Mouse (Mus musculus) neural tube, embryonic 11.5 days (tissue): ENCODE data around the gene Coq5. TPM values are rescaled to one million over a fixed set of nuclear protein-coding genes. Genes with fewer than 3 reads are reported as not detected.

ENCODE experiments used
- ATAC-seq: fragments of 200-750 bp; cut with Nextera tagmentation; 2 replicates; pipeline ENCODE4 v1.8.0; 2017; ENCODE audit warnings: moderate number of reproducible peaks, mild to moderate bottlenecking, moderate TSS enrichment, moderate library complexity; ENCODE audit not compliant: insufficient read depth, low FRiP score, low TSS enrichment
- DNase-seq: peaks from one replicate; pipeline ENCODE4 v3.0.0-alpha.2; 2015; ENCODE audit warnings: low spot score
- H3K27ac ChIP-seq: fragments of 300-500 bp; sonication (generic); 2 replicates; pipeline ENCODE4 v1.5.1; 2014; ENCODE audit warnings: low read depth, mild to moderate bottlenecking, low read length
- H3K27me3 ChIP-seq: fragments of 300-500 bp; sonication (generic); 2 replicates; pipeline ENCODE4 v1.6.1; 2014; ENCODE audit warnings: mild to moderate bottlenecking, low read length, mixed read lengths; ENCODE audit not compliant: control insufficient read depth, insufficient read depth
- H3K36me3 ChIP-seq: fragments of 300-500 bp; sonication (generic); 2 replicates; pipeline ENCODE4 v1.6.1; 2014; ENCODE audit warnings: mild to moderate bottlenecking, low read length, moderate library complexity, mixed read lengths; ENCODE audit not compliant: control insufficient read depth, insufficient read depth
- H3K4me1 ChIP-seq: fragments of 300-500 bp; sonication (generic); 2 replicates; pipeline ENCODE4 v1.6.1; 2014; ENCODE audit warnings: low read length, mixed read lengths; ENCODE audit not compliant: control insufficient read depth, insufficient read depth
- H3K4me2 ChIP-seq: fragments of 300-500 bp; sonication (generic); 2 replicates; pipeline ENCODE4 v1.6.1; 2014; ENCODE audit warnings: low read depth, mild to moderate bottlenecking, moderate library complexity
- H3K4me3 ChIP-seq: fragments of 300-500 bp; sonication (generic); 2 replicates; pipeline ENCODE4 v1.5.1; 2014; ENCODE audit warnings: low read depth, low read length
- H3K9ac ChIP-seq: fragments of 300-500 bp; sonication (generic); 2 replicates; pipeline ENCODE4 v1.6.1; 2014; ENCODE audit warnings: mild to moderate bottlenecking, low read length
- H3K9me3 ChIP-seq: fragments of 300-500 bp; sonication (generic); 2 replicates; pipeline ENCODE4 v1.6.1; 2016; ENCODE audit warnings: low read length; ENCODE audit not compliant: control insufficient read depth
- WGBS: fragments of 180-500 bp; shearing (Covaris S2); extraction: QIAGEN DNeasy Blood & Tissue Kit; methylation state at CpG from one replicate; pipeline ENCODE4 v1.1.7; 2014; 5-methylcytosine and 5-hydroxymethylcytosine counted together
- polyA plus RNA-seq: library from polyadenylated mRNA; unstranded; fragments of >200 nt; fragmentation: Nextera tagmentation; extraction: Ambion mirVana; gene quantifications from 2 replicates; pipeline ENCODE4 v1.2.1, GENCODE M21; 2014

The Coq5 gene
- 58.5 and 61.0 TPM in 2 replicates for polyA plus RNA-seq

DNA sequence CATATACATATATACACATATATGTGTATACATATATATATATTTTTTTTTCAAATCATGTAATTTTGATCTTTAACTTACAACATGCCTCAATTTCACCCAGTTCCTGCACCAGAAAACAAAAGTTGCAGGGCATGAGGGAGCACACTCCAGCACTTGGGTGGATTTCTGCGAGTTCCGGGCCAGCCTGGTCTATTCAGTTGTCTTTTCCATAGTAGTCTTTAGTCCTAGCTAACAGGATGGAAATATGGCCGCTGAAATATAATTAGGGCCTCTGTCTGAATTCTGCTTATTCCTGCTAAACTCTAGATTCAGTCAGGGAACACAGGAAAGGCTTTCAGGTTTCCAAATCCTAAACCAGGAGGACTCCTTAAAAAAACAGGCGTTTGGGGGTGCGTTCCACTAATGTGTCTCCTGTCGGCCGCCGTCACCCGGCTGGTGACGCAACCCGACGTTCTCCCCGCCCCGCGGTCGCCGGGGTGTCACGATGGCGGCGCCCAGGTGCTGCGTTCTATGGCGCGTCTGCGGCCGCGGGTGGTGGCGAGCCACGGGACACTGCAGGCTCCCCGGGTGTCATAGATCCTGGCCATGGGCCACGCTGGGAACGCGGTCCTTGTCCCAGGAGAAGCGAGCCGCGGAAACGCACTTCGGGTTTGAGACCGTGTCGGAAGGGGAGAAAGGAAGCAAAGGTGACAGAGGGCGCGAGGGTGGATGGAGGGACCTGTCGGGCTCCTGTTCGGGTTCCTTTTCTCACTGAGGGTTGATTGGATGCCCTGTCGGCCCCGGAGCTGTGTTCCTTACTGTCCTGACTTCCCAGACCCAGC is at the start of gene Coq5:
TSS of gene Coq5 (plus strand) at position 441 of the 824 bp plus-strand sequence.
- Histone ChIP-seq H3K4me2 (peak within 1 kb of the TSS; percentile 82), H3K4me1 (peaks cover 4% of the 10 kb centered on the region), H3K9ac (peak within 1 kb of the TSS; percentile 61), H3K36me3 (peaks cover under 1% of the 10 kb centered on the region), H3K27ac (no peak within 1 kb of the TSS), H3K9me3 (no peaks in the 10 kb centered on the region), H3K4me3 (peak within 1 kb of the TSS; percentile 95), H3K27me3 (no peaks in the 10 kb centered on the region)
- 4% methylated on average over 45 of the region's 45 CpGs for WGBS
- DNase-seq (peak; percentile 83), ATAC-seq (peak; percentile 65; the same call in 1 of the 2 replicates)

DNA sequence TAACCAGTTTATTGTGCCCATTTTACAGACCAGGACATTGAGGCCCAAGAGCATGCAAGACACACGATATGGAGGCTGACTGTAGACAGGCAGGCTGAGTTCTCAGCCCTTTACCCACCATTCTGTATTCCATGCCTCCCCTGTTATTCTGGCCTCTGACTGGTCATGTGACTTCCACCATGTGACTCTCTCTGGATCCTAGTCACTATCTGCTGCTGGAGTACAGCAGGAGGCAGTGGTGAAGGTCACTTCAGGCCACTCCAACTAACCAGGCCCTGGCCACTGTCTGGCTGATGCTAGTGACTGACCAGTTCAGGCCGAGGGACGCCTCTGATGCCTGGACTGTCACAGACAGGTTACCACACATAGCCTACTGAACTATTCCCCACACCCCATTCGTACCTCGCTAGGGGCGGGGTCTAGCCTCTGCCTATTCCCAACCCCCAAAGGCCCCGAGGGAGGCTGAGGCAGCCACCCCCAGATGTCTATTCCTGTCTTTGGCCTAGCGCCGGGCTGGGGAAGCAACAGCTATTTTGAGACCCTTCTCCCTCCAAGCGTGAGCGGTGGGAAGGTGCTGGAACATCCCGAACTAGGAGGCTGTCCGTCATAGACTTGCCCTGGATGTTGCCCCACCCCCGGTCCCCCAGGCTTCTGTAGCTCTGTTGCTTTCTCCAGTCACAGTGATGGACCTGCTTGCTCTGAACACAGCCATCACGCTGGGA is 48.5 kb upstream of the Coq5 start:
- Histone ChIP-seq H3K36me3 (no peaks in the 10 kb centered on the region), H3K9ac (no peak overlapping the region), H3K4me3 (no peak overlapping the region), H3K4me1 (peaks cover 5% of the 10 kb centered on the region; the same call in 1 of the 2 replicates), H3K4me2 (no peak overlapping the region), H3K27me3 (peaks cover 8% of the 10 kb centered on the region), H3K9me3 (no peaks in the 10 kb centered on the region), H3K27ac (no peak overlapping the region)
- DNase-seq (no peak), ATAC-seq (no peak)
- WGBS: 55% methylated on average over 15 of the region's 15 CpGs

DNA sequence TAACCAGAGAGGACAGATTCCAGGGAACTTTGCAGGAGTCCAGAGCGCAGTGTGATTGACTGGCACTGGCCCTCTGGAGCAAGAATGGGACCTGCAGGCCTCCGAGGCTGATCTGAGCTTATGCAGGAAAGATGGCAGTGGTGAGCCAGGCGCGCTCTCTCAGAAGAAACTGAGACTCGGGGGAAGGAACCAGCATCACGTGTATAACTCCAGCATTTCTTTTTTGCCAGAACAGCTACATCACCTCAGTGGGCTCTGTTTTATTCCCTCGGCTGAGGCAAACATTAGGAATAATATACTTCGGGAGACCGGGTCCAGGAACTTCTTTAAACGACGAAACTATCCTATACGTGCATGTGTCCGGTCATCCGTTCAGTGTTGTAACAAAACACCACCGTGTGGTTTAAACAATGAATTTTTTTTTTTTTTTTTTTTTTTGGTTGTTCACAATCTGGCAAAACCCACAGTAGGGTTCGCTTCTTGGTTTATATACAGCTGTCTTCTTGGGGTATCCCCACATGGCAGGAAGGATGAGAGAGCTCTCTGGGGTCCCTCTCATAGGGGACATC is 47.8 kb upstream of the Coq5 start:
- ATAC-seq: no peak
- H3K4me3 ChIP-seq: no peak overlapping the region
- WGBS: 47% methylated on average over 16 of the region's 16 CpGs
- DNase-seq: no peak
- H3K36me3 ChIP-seq: no peaks in the 10 kb centered on the region
- no peak overlapping the region for H3K27ac ChIP-seq
- peaks cover 8% of the 10 kb centered on the region for H3K27me3 ChIP-seq
- no peak overlapping the region for H3K4me2 ChIP-seq
- H3K9me3 ChIP-seq: no peaks in the 10 kb centered on the region
- peaks cover 5% of the 10 kb centered on the region; the same call in 1 of the 2 replicates for H3K4me1 ChIP-seq
- H3K9ac ChIP-seq: no peak overlapping the region

DNA sequence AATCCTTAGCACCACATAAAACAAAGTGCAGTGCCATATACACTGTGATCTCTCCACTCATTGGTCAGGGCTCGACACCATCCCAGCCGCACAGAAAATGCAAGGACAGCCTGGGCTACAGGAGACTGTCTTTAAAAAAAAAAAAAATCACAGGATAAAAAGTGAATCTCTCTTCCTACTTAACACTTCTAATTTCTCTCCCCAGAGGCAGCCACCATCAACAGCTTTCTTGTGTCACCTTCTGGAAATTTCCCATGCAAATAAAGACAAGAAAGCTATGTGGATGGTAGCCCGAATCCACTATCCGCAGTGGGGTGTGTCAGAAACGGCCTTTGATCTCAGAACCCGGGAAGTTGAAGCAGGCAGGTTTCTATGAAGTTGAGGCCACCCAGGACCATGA is 47.0 kb upstream of the Coq5 start:
- Histone ChIP-seq H3K4me2 (no peak overlapping the region), H3K27ac (no peak overlapping the region), H3K27me3 (peaks cover 8% of the 10 kb centered on the region), H3K36me3 (no peaks in the 10 kb centered on the region), H3K4me3 (no peak overlapping the region), H3K4me1 (peaks cover 5% of the 10 kb centered on the region; the same call in 1 of the 2 replicates), H3K9ac (no peak overlapping the region), H3K9me3 (no peaks in the 10 kb centered on the region)
- WGBS: 56% methylated on average over 6 of the region's 6 CpGs
- ATAC-seq (no peak), DNase-seq (no peak)

DNA sequence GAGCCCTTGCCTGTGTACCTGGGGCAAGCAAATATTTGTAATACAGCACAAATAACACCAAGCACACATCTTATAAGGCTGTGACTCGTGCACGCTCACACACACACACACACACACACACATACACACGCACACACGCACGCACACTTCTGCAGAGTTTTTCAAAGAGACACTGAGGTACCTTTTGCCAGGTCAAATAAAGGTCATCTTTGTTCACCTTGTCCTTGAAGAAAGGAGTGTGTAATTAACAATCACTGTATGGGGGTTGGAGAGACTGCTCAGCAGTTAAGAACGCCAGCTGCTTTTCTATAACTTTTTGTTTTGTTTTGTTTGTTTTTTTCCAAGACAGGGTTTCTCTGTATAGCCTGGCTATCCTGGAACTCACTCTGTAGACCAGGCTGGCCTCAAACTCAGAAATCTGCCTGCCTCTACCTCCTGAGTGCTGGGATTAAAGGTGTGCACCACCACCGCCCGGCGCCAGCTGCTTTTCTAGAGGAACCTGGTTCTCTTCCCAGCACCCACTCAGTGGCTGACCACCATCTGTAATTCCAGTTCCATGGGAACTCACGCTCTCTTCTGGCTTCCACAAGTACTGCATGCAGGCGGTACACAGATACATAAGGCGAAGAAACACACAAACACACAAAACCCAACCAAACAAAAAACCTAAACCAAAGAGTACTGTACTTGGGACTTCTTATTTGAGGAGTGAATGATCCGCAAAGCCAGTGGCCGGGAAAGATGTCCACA is 46.3 kb upstream of the Coq5 start:
- Histone ChIP-seq H3K9ac (no peak overlapping the region), H3K27ac (no peak overlapping the region), H3K4me3 (no peak overlapping the region), H3K4me2 (no peak overlapping the region), H3K4me1 (peaks cover 5% of the 10 kb centered on the region; the same call in 1 of the 2 replicates), H3K36me3 (no peaks in the 10 kb centered on the region), H3K9me3 (no peaks in the 10 kb centered on the region), H3K27me3 (peaks cover 8% of the 10 kb centered on the region)
- no peak for DNase-seq
- 88% methylated on average over 14 of the region's 14 CpGs for WGBS
- no peak for ATAC-seq

DNA sequence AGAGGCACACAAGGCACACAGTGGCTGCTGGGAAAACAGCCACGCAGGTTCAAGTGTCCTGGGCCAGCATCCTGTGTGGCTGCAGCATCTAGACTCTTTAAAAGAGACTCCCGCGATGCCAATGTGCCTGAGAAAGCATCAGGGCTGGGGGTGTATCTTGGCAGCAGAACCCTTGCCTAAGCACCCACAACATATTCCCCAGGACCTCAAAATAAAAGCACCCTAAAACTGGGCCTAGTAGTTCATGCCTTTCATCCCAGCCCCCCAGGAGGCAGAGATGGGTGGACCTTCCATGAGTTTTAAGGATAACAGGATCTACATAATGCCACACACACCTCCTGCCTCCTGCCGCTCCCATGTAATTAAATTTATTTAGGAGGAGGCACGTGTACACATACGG is 44.9 kb upstream of the Coq5 start:
- ATAC-seq (no peak), DNase-seq (no peak)
- H3K9me3 ChIP-seq: no peaks in the 10 kb centered on the region
- no peaks in the 10 kb centered on the region for H3K36me3 ChIP-seq
- H3K4me1 ChIP-seq: peaks cover 11% of the 10 kb centered on the region
- H3K4me2 ChIP-seq: no peak overlapping the region
- WGBS: 52% methylated on average over 6 of the region's 6 CpGs
- no peak overlapping the region for H3K27ac ChIP-seq
- H3K4me3 ChIP-seq: no peak overlapping the region
- peaks cover 8% of the 10 kb centered on the region for H3K27me3 ChIP-seq
- no peak overlapping the region for H3K9ac ChIP-seq

DNA sequence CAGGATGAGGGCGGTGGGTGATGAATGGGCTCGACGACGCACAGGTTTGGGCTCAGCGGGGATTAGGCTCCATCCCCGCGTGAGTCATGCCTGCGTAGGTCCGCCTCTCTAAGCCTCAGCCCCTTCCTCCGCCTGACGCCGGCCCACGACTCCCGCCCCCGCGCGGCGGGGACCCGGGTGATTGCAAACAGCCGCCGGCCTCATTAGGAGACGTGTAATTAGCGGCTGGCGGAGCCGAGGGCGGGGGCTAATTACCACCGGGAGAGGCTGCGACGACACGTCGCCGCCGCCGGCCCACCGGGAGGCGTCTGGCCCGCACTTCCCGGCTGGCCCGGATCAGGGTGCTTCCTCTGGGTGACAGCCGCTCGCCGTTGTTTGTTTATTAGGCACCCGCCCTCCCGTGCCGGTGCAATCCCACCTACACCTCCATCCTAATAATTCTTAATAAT is 44.1 kb upstream of the Coq5 start:
- peak; percentile 59 for DNase-seq
- peak overlapping the region; percentile 45 for H3K4me3 ChIP-seq
- peaks cover 11% of the 10 kb centered on the region for H3K4me1 ChIP-seq
- H3K4me2 ChIP-seq: peak overlapping the region; percentile 77
- peaks cover 8% of the 10 kb centered on the region for H3K27me3 ChIP-seq
- peaks cover 1% of the 10 kb centered on the region; the same call in 1 of the 2 replicates for H3K36me3 ChIP-seq
- under 1% methylated on average over 44 of the region's 45 CpGs for WGBS
- no peak for ATAC-seq
- H3K9me3 ChIP-seq: no peaks in the 10 kb centered on the region
- no peak overlapping the region for H3K27ac ChIP-seq
- H3K9ac ChIP-seq: peak overlapping the region; percentile 63

DNA sequence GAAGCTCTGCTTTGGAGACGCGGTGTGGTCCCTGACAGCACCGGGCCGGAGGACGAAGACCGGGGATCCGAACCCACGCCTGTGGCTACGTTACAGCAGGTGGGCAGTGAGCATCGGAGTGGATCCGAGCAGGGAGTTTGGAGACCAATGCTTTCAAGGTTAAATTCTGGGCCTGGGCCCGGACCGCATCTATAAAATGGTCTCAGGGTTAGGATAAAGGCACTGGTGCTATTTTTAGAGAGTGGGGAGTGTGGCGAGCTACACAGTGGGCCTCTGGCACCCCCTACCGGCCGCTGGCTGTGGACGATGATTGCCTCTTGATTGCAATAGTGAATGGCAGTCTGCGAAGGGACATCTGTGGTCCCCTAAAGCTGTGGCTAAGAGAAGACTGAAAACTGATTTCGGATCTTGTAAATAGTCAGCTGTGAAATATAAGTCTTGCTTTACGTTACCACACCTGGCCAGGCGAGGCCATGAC is 43.6 kb upstream of the Coq5 start, which contains the start of gene Pop5:
TSS of gene Pop5 (plus strand) at position 51 of the 478 bp plus-strand sequence.
- H3K36me3 ChIP-seq: peaks cover 6% of the 10 kb centered on the region; the same call in 1 of the 2 replicates
- H3K27me3 ChIP-seq: peaks cover 8% of the 10 kb centered on the region
- H3K27ac ChIP-seq: no peak within 1 kb of the TSS
- ATAC-seq: peak; percentile 56
- peak within 1 kb of the TSS; percentile 45 for H3K4me3 ChIP-seq
- 1% methylated on average over 21 of the region's 21 CpGs for WGBS
- no peaks in the 10 kb centered on the region for H3K9me3 ChIP-seq
- H3K4me2 ChIP-seq: peak within 1 kb of the TSS; percentile 77
- DNase-seq: peak; percentile 92
- peak within 1 kb of the TSS; percentile 63 for H3K9ac ChIP-seq
- H3K4me1 ChIP-seq: peaks cover 11% of the 10 kb centered on the region
